Mouse (Mus musculus): ENCODE measurements at regions not wholly inside any gene's neighbourhood (a gene's known extent, or its start where the extent isn't known, plus 50 kb on each side); places are given as distances from the start of the nearest gene placed in this dataset.

DNA sequence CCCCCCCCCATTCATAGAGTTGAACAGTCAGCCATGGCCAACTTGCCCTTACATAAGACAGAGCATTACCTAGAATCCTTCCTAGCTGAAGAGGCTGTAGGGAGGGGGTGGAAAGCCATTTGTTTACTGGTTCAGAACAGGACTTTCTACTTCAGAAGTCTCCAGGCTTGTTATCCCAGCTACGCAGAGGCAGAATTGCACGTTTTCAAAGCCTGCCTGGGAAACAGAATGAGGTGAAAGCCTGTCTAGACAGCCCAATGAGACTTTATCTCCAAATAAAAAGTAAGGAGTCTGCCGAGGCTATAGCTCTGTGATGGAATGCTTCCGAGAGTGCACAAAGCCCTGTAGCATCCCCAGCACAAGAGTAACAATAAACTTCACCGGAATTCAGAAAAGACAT is 71.1 kb upstream of the Irf2bp2 start:
- no peak for DNase-seq (ENCODE audit: low read depth in 2 of 2, low spot score in 2 of 2)

DNA sequence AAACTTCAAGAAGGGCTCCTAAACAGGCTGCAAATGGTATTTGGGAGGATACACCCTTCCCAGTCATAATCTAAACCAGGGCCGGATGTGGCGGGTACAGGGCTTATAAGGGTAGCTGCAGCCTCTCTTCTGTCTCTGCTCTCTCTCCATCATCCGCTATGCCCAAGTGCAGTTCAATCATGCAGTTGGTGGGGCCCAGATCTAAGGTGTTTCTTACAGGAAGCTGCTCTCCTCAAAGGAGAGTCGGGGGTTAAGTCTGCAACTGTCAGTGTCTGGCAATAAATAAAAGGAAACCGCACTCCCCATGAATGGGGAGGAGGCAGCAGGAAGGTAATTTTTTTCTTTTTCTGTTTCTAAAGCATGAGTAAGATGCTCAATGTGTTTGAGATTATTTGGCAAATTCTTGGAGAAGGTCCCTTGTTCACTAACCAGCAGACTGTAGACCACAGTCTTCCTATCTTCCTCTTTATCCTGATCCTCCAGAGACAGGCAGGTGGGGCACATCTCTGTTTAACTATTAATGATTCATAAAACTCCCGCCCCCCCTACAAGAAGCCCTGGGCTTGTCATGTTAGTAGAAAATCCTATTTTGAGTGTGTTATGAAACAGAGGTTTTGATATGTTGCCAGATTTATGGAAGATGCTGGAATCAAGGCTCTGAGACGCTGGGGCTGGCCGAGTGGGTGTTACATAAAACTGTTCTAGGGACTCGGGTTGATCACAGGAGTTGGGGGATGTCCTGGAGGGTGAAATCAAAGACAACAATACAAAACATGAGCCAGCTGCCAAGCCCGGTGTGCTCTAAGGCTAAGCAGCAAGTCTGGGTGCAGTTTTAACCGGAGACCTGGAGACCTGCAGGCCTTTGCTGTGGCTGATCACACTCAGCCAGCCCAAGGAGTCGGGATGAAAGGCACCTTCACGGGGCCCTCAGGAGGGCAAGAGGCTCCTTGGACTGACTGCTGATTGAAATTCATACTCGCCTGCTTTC is 69.3 kb upstream of the Irf2bp2 start:
- peak; percentile 79 for DNase-seq (ENCODE audit: low read depth in 2 of 2, low spot score in 2 of 2)

DNA sequence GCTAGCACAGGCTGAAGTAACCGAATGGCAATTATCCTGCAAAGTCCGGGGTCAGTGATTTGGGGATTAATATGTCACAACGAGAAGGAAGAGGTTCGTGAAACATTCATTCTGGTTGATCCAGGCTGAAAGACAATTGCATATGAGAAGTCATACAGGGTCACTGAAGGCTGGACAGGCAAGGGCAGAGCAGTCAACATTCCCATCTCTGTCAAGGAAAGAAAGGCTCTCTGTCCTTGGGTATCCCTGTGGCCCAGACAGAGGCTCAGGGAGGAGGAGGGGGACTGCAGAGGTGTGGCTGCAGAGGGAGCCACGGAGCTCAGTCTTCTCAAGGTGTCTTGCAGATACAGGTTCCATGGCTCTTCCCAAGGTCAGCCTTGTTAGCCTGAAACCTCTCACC is 68.4 kb upstream of the Irf2bp2 start:
- no peak for DNase-seq (ENCODE audit: low read depth in 2 of 2, low spot score in 2 of 2)

DNA sequence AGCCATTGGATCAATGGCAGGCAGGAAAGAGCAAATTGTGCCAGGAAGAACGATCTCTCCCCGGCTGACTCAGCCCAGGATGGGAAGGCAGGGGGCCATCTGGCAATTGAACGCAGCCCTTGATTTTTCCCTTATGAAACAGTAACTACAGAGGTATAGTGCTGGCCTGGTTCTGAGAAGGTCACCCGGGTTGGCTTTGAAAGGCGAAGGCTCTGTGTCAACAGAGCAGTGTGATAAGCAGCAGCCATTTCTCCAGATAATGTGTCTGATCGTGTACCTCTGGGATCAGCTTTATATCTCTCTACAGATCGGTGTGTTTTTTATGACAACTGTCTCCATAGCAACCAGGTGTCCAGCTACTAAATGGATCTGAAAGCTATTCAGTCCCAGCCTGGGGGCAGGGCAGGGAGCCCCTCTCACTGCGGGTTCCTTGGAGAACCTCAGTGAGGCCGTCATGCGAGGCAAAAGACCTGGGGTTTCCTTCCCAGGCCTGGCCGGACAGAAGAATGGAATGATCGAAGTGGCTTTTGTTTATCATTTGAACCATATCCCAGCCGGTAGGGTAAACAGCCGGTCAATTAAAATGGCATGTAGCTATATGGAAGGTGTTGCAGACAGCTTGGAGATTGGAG is 67.8 kb upstream of the Irf2bp2 start:
- DNase-seq (ENCODE audit: low read depth in 2 of 2, low spot score in 2 of 2), result no peak

DNA sequence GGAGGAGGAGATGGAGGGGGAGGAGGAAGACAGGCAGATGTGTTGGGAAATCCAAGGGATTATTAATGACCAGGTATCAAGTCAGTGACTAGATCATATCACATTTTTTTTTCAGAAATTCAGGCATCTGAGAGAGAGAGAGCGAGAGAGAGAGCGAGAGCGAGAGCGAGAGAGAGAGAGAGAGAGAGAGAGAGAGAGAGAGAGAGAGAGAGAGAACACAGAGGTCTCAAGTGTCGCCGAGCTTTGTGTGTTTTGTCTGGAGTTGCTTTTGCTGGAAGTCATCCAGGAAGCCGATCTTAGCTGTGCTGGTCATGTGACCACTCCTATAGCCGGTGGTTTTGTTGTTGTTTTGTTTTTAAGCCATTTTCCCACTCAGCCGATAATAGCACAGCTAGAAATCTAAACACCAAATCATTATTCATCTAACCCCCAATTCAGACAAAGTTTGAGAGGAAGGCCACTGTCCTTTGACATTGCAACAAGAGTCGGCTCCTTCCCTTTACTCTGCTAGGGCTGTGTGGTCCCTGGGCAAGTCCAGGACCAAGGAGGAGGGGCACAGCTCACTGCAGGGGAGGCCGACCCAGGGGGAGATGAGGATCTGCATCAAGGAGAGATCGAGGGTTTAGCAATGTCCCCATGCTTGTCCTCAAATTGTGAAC is 67.0 kb upstream of the Irf2bp2 start:
- no peak for DNase-seq (ENCODE audit: low read depth in 2 of 2, low spot score in 2 of 2)

DNA sequence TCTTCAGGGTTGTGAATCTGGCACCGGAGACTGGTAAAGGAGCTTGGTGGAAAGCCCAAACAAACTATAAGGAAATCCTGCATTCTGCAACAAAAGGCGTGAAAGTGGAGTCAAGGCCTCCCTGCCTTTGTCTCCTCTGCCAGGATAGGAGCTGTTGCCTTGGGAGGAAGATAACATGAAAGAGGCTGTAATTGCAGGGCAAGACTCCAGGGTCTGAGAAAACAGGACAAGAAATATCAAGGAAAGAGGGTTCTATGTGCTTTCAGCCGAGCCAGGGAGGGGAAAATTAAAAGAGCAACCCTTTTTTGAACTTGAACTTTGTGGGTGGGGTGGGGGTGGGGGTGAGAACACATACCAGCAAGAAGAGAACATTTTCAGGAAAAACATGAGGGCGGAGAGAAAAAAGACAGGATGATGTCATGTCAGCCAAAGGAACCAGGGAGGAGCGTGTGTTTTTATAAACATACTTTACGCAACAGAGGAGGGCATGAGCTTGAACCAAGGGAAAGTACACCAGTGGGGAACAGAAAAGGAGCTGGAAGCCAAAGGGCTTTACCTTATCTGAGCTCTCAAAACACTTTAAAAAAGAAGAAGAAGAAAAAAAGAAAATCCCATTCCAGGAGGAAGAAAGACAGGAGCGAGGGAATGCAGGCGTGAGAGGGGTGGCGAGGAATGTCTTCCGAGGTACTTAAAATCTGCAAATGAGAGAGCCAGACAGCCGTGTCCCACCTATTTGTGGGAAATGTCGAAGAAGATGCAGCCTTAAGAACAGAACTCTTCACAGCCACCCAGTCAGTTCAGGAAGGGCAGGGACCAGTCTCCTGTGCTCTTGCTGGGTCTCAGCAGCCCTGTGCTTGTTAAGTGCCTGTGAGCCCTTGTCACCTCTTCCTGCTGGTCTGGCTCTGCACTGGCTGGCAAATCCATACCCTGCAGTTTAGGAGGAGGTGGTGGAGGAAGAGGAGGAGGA is 66.2 kb upstream of the Irf2bp2 start:
- DNase-seq (ENCODE audit: low read depth in 2 of 2, low spot score in 2 of 2), result no peak

DNA sequence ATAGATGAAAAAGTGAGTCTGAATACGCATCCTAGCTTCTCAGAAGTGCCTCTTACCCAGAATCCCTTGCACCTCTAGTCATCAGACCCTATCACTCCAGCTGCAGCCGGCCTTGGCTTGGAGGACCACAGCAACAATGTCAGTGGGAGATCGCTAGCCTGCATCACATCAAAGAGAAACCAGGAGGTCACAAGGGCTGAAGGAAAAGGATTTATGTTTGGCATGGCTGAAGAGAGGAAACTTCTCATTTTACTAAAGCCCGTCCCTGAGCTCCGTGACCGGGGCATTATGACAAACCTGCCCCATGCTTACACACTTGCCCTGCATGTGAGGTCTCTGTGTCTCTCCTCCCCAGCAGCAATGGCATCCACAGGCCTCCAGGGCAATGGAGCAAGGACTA is 63.8 kb upstream of the Irf2bp2 start:
- DNase-seq (ENCODE audit: low read depth in 2 of 2, low spot score in 2 of 2), result no peak

DNA sequence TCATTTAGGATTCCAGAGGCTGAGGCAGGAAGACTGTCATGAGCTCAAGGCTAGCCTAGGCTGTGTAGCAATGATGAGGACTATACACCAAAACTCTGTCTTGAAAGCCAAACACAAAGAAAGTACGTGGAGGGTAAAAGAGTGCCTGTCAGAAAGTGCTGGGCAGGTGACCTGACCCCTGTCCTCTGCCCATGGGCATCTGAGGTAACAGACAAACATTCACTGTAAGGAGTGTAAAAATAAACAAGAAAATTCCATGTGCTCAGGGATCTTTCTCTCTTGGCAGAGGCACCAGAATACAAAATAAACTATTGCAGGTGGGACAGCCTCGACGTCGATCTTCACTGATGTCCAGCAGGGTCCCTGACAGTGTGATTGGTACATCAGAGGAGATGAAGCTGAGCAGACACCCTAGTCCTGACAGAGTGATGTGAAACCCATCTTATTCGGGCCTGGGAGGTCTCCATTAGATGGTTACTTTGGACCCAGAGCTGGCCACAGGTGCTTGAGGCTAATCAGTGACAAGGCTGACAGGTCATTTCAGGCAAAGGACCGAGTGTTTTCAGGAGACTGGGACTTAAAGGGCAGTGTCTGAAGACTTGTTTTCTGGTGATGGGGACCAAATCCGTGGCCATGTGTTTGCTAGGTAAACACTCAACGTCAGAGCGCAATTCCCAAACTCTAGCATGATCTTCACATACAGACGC is 62.9 kb upstream of the Irf2bp2 start:
- DNase-seq (ENCODE audit: low read depth in 2 of 2, low spot score in 2 of 2), result no peak

DNA sequence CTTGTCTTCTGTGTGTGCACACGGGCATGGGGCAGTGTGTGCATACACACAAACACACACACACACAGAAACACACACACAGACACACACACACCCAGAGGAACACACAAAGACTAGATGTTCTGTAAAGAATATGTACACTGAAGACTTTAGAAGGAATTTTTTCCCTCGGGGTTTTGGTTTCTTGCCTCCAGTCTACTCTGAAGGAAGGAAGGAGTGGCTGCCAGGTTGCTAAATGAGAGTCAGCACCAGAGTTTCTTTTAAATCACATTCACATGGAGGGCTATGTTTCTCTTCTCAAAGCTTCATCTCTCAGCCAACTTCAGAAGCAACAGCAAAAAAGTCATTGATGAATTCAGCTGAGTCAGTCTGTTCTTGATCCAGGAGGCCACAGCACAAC is 61.8 kb upstream of the Irf2bp2 start:
- no peak for DNase-seq (ENCODE audit: low read depth in 2 of 2, low spot score in 2 of 2)

DNA sequence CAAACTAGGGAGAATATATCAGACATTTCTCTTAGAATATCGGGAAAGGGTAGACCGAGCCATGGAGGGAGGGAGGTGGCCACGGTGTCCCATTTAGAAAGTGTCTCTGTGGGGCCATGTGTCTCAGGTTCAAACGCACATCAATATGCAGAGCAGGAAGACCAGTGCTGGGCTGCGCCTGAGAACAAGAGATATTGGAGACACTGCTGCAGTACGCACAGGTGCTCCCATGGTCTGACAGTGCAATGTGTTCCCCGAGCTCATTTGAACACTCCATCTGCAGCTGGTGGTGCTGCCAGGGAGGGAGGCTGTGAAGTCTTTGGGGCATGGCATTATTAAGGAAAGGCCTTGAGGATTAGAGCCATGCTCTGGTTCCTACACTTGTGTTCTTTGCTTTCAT is 60.6 kb upstream of the Irf2bp2 start:
- DNase-seq (ENCODE audit: low read depth in 2 of 2, low spot score in 2 of 2), result no peak

DNA sequence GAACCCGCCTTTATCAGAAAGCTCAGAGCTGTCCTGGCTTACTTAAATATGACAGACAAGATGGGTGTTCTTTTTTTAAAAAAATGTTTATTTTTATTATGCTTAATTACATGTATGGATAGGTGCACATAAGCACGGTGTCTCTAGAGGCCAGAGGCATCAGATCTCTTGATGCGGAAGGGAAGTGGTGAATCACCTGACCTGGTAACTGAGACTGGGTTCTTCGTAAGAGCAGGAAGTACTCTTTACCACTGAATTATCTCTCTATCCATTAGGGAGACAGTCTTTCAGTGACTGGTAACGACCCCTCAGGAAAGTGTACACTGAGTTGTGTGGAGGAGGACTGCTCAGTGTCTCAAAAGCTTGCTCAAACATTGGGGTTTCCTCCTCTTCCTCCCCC is 58.4 kb upstream of the Irf2bp2 start:
- DNase-seq (ENCODE audit: low read depth in 2 of 2, low spot score in 2 of 2), result peak in 1 of 2 experiments; percentile 35

DNA sequence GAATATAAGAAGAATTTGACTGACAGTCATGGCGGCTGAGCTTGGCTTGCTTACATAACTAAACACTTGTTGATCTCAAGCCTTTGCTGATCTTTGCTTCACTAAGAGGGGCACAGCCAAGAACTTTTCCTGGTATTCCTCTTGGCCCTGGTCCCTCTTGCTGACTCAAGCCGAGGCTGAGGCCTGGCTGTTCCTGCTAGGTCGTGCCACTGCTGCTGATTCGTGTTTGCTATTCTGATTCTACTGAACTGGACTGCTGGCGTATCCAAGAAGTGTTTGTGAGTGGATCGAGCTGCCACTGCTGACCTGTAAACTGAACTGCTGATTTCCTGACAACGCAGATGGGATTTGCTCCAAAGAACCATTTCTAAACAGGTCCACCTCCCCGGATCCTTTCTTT is 57.2 kb upstream of the Irf2bp2 start:
- DNase-seq (ENCODE audit: low read depth in 2 of 2, low spot score in 2 of 2), result no peak

DNA sequence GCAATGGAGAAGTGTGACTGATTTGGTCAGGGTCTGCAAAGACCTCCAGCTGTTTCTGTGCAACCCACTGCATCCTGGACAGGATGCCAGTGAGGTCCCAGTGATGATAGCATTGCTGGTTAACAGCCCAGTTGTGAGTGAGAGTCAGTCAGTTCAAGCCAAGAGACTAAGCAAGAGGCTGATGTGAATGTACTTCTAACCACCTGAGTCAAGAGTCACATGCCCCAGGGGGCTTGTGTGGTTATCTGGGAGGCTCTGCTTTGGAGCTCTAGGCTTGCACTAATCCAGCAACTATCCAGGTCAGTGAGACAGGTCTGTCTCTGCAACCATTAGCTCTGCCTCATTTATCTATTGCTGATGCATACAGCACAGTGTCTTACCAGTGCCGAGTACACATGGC is 55.5 kb upstream of the Irf2bp2 start:
- no peak for DNase-seq (ENCODE audit: low read depth in 2 of 2, low spot score in 2 of 2)

DNA sequence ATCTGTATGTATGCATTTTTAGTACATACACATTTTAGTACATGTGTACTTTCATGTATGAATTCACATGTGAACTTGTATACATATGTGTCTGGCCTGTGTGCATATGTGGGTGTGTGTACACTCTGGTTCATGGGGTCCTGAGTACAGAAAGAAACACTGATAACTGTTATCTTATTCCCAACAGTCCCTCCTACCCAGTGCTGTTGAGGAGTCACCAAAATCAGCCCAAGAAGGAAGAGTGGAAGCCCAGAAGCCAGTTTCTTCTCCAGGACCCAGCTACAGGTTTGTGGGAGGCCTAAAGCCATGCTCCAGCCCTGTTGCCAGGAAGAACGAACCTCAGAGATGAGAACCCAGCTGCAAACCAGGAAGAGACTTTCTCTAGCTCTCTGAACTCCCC is 53.6 kb upstream of the Irf2bp2 start:
- no peak for DNase-seq (ENCODE audit: low read depth in 2 of 2, low spot score in 2 of 2)

DNA sequence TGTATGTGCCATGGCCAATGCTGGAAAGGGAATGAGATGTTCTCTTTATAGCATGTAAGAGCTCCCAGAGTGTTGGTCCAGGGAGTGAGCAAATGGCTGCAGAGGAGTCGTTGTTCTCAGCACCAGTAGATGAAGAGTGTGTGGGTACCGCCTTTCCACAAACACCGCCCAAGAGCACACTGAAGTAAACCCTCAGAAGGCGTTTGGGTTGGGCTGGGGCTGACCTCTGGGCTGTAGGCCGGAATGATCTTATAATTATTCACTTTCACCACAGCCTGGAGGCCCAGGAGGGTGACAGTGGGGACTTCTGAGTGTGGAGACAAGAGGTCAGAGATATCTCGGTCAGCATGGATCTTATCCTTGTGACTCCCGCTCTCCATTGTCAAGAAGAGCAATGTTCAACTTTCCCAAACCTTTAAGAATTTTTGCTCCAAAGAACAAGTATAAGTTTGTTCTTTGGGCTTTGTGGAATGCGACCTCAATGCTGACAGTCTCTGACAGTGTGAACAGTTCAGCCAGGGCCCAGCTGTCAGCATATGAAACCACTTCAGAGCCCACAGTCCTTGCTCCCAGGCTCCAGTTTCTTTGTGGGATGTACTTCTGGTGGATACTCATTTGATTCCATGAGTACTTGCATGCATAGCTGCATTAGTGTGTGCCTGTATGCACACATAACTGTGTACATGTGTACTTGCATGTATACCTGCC is 53.0 kb upstream of the Irf2bp2 start:
- DNase-seq (ENCODE audit: low read depth in 2 of 2, low spot score in 2 of 2), result no peak

DNA sequence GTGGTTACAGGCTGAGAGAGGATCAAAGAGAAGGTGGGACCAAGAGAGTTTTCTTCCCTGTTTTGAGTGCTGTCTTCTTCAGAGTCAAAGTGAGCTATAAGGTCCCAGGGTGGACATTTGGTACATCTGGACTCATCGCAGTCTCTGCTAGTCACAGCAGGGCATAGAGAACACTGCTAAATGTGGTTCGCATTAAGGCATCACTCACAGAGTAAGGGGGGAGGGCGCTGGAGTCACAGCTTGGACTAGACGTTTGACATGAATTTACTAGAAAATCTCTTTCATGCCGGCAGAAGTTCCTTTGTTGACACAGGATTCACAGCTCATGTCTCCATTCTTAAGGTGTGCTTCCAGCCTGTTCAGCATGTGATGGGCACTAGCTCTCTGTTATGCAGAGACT is 50.4 kb upstream of the Irf2bp2 start:
- no peak for DNase-seq (ENCODE audit: low read depth in 2 of 2, low spot score in 2 of 2)
